Mouse (Mus musculus): Measurements from ENCODE around the gene Tmem179b. TPM values are rescaled to one million over a fixed set of nuclear protein-coding genes. Genes with fewer than 3 reads are reported as not detected.

The Tmem179b gene
- total and polyA plus RNA-seq, 2 experiments from 2014 or later, result 19.6 to 22.6 TPM

DNA sequence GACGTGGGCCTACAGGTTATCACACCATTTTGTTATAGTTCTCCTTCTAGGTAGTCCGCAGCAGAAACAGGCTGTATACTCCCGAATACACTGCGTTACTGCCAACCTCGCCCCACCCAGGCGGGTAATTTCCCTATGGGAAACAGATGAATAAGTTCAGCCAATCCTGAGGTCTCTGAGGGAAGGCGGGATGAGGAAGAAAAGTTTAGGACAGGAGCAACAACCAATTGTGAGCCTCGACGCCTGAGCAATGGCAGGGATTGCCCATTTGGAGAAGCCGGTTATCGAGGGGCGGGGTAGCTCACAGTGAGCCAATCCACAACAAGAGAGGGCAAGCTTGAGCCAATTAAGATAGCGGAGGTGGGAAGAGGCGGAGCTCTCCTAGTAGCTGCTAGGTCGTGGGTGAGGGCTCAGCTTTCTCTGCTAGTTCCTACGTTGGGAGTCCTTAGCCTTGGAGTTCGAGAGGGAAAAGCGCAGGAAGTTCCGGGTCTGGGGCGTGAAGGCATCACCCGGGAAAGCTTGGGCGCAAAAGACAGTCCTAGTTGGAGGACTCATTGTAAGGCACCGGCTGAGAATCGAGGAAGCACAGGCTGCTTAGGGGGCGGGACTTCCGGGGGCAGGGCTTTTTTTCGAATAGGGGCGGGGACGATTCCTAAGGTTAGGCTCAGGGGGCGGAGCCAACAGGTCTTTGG, 28.0 kb upstream of the Tmem179b start, which contains the start of gene Zbtb3:
Gene Zbtb3, plus strand, starts transcription at position 426 of the 692 bp plus-strand sequence.
- TF ChIP-seq CTCF (IDR thresholded peaks at IDR 0.05; ENCODE audit: low read depth), result no peak
- WGBS, result 2% methylated on average over 30 of the region's 30 CpGs
- no peaks in the 10 kb centered on the region for H3K27me3 ChIP-seq (ENCODE audit: insufficient read depth, low read length)

DNA sequence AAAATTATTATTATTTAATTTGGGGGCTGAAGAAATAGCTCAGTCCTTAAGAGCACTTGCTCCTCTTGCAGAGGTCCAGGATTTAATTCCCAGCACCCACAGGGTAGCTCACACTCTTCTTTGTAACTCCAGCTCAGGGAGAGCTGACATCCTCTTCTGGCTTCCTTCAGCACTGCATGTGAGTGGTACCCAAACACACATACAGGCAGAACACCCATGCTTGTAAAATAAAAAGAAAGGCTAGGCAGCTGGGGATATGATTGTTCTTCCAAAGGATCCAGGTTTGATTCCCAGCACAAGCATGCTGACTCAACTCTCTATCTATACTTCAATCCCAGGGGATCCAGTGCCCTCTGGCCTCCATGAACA, 24.7 kb upstream of the Tmem179b start:
- no peak for TF ChIP-seq CTCF (IDR thresholded peaks at IDR 0.05; ENCODE audit: low read depth)
- H3K4me3 ChIP-seq (ENCODE audit: low read depth, low read length), result peak overlapping the region; percentile 55; the same call in 1 of the 2 replicates
- ATAC-seq (no peak), DNase-seq (no peak)
- no peaks in the 10 kb centered on the region for H3K27me3 ChIP-seq (ENCODE audit: insufficient read depth, low read length)
- peaks cover 16% of the 10 kb centered on the region for H3K36me3 ChIP-seq (ENCODE audit: insufficient read depth)
- H3K9me3 ChIP-seq (ENCODE audit: low read length), result no peaks in the 10 kb centered on the region
- peaks cover 7% of the 10 kb centered on the region for H3K4me1 ChIP-seq (ENCODE audit: insufficient read depth)
- peak overlapping the region; percentile 72 for H3K4me2 ChIP-seq (ENCODE audit: low read depth)
- no peak overlapping the region for H3K9ac ChIP-seq
- no peak overlapping the region for H3K27ac ChIP-seq (ENCODE audit: low read depth, low read length)

More for the DNA sequence above, 28.0 kb upstream of the Tmem179b start, which contains the start of gene Zbtb3:
- Histone ChIP-seq H3K4me1 (ENCODE audit: insufficient read depth) (peaks cover 7% of the 10 kb centered on the region), H3K4me3 (ENCODE audit: low read depth, low read length) (peak within 1 kb of the TSS; percentile 58), H3K27ac (ENCODE audit: low read depth, low read length) (peak within 1 kb of the TSS; percentile 90), H3K36me3 (ENCODE audit: insufficient read depth) (peaks cover 2% of the 10 kb centered on the region; the same call in 1 of the 2 replicates), H3K9me3 (ENCODE audit: low read length) (no peaks in the 10 kb centered on the region), H3K9ac (peak within 1 kb of the TSS; percentile 56), H3K4me2 (ENCODE audit: low read depth) (peak within 1 kb of the TSS; percentile 75)
- ATAC-seq (peak; percentile 97), DNase-seq (peak; percentile 97)

DNA sequence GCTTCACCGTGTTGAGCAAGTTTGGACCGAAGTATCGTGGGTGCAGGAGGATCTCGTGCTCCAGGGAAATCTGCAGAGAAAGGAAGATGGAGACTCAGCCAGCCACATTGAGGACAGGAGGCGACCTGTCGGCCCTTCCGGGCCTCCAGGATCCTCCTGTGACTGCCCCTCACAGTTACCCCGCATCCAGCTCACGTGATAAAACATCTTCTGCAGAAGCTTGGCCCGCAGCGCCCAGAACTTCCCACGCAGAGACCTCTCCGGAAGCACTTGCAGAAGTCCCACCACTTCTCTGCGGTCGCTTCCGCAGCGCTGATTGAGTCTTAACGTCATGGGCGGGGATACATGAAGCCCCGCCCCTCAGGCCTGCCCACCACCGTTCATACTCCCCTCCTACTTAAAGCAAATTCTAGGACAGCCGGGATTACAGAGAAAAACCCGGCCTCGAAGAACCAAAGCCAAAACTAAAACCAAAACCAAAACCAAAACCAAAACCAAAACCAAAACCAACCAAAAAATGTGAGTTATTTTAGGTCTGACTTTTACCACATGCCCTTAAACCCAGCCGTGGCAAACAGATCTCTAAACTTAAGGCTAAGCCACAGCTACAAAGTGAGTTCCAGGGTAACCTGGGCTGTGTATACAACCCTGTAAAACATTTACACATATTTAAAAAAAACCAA, 24.1 kb upstream of the Tmem179b start, which contains the start of gene Polr2g:
Gene Polr2g, minus strand, starts transcription at position 314 of the 683 bp plus-strand sequence.
- no peaks in the 10 kb centered on the region for H3K27me3 ChIP-seq (ENCODE audit: insufficient read depth, low read length)
- DNase-seq (peak; percentile 92), ATAC-seq (peak; percentile 65)
- TF ChIP-seq CTCF (IDR thresholded peaks at IDR 0.05; ENCODE audit: low read depth), result no peak
- H3K4me3 ChIP-seq (ENCODE audit: low read depth, low read length), result peak within 1 kb of the TSS; percentile 55
- WGBS, result 2% methylated on average over 25 of the region's 25 CpGs
- H3K4me2 ChIP-seq (ENCODE audit: low read depth), result peak within 1 kb of the TSS; percentile 72
- H3K9me3 ChIP-seq (ENCODE audit: low read length), result no peaks in the 10 kb centered on the region
- H3K4me1 ChIP-seq (ENCODE audit: insufficient read depth), result peaks cover 7% of the 10 kb centered on the region
- H3K9ac ChIP-seq, result peak within 1 kb of the TSS; percentile 71
- H3K36me3 ChIP-seq (ENCODE audit: insufficient read depth), result peaks cover 21% of the 10 kb centered on the region
- peak within 1 kb of the TSS; percentile 76 for H3K27ac ChIP-seq (ENCODE audit: low read depth, low read length)

DNA sequence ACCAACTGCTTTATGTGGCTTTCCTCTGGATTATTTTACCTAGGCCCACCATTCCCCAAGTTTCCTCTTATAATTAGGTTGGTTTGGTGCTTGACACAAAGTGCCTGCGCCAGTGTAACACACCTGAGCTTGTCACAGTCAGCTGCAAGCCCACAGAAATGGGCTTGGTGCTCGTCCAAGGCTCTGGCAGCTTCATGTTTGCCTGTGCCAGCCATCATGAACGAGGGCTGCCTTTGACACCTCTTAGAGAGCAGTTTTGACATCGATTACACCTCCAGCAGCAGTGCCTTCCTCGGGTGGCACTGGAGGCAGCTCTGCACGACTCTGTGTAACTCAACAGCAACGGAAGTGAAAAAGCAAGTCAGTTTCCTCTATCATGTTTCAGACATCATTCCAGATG, 15.9 kb upstream of the Tmem179b start:
- TF ChIP-seq CTCF (IDR thresholded peaks at IDR 0.05; ENCODE audit: low read depth), result no peak
- no peak for DNase-seq
- Histone ChIP-seq H3K4me3 (ENCODE audit: low read depth, low read length) (no peak overlapping the region), H3K27me3 (ENCODE audit: insufficient read depth, low read length) (no peaks in the 10 kb centered on the region), H3K9ac (no peak overlapping the region), H3K9me3 (ENCODE audit: low read length) (no peaks in the 10 kb centered on the region), H3K4me1 (ENCODE audit: insufficient read depth) (0 out of 2 replicates have a peak, but pooled peaks cover 4% of the 10 kb centered on the region), H3K36me3 (ENCODE audit: insufficient read depth) (peaks cover 21% of the 10 kb centered on the region), H3K27ac (ENCODE audit: low read depth, low read length) (peak overlapping the region; percentile 62), H3K4me2 (ENCODE audit: low read depth) (no peak overlapping the region)
- no peak for ATAC-seq
- WGBS, result 76% methylated on average over 7 of the region's 7 CpGs

DNA sequence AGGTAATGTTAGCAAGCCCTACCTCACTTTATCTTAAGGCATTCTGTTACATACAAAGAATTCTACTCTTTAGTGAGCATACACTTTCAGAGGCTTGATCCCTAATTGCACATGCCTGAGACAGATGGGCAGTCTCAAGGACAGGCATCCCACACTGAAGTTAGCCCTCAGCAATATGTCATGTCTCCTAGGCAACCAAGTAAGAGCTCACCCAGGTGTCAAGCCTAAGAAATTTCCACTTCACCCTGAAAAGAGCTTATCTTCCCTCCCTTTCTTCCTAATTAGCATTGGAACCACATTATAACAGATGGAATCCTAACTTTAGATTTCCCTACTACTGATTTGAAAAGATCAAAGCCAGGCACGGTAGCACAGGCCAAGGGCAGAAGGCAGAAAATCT, 14.9 kb upstream of the Tmem179b start:
- Histone ChIP-seq H3K9me3 (ENCODE audit: low read length) (no peaks in the 10 kb centered on the region), H3K27me3 (ENCODE audit: insufficient read depth, low read length) (no peaks in the 10 kb centered on the region), H3K36me3 (ENCODE audit: insufficient read depth) (peaks cover 14% of the 10 kb centered on the region), H3K27ac (ENCODE audit: low read depth, low read length) (peak overlapping the region; percentile 57), H3K4me3 (ENCODE audit: low read depth, low read length) (no peak overlapping the region), H3K9ac (no peak overlapping the region; the same call in 1 of the 2 replicates), H3K4me1 (ENCODE audit: insufficient read depth) (0 out of 2 replicates have a peak, but pooled peaks cover 4% of the 10 kb centered on the region), H3K4me2 (ENCODE audit: low read depth) (no peak overlapping the region)
- ATAC-seq (peak; percentile 12), DNase-seq (peak; percentile 30)
- WGBS, result 42% methylated on average over 1 of the region's 1 CpGs
- no peak for TF ChIP-seq CTCF (IDR thresholded peaks at IDR 0.05; ENCODE audit: low read depth)

DNA sequence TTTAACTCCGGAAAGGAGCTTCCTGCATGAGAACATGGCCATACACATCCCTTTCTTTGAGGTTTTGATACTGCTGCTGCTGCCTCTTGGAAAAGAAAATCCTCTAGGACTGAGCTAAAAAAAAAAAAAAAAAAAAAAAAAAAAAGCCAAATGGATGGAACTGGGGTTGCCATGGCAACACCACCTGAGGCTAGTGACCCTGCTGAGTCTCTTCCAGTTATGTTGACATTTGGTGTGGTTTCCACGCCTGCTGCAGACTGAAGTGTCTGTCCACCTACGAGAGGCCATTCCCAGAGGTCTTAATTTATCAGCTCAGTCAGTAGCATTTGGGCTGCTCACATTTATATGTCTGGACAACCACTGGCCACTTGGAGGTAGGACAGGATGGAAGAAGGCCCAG, 14.3 kb upstream of the Tmem179b start:
- no peak for TF ChIP-seq CTCF (IDR thresholded peaks at IDR 0.05; ENCODE audit: low read depth)
- 0 out of 2 replicates have a peak, but pooled peaks cover 4% of the 10 kb centered on the region for H3K4me1 ChIP-seq (ENCODE audit: insufficient read depth)
- peak overlapping the region; percentile 57 for H3K27ac ChIP-seq (ENCODE audit: low read depth, low read length)
- 18% methylated on average over 3 of the region's 3 CpGs for WGBS
- H3K4me3 ChIP-seq (ENCODE audit: low read depth, low read length), result no peak overlapping the region
- H3K36me3 ChIP-seq (ENCODE audit: insufficient read depth), result peaks cover 10% of the 10 kb centered on the region
- DNase-seq (peak; percentile 11), ATAC-seq (no peak)
- H3K4me2 ChIP-seq (ENCODE audit: low read depth), result no peak overlapping the region
- no peaks in the 10 kb centered on the region for H3K27me3 ChIP-seq (ENCODE audit: insufficient read depth, low read length)
- no peak overlapping the region for H3K9ac ChIP-seq
- no peaks in the 10 kb centered on the region for H3K9me3 ChIP-seq (ENCODE audit: low read length)
